Mouse (Mus musculus): ENCODE measurements at regions not wholly inside any gene's neighbourhood (a gene's known extent, or its start where the extent isn't known, plus 50 kb on each side); places are given as distances from the start of the nearest gene placed in this dataset.

DNA sequence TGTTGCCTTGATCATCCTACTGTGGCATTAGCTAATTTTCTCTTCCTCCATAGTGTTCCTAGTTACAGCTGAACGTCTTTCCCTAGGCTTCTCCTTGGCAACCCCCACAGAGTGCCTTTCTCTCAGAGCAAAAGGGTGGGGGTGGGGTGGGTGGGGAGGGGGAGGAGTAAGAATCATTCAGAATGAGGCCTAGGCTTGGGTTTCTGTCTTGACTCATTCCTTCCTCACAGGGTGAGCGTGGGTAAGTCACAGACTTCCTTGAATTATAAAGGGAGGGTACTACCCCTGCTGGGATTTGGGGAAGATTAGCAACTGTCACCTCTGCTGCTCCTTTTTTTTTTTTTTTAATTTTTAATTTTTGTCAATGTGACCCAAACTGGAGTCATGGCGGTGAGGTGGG lies 114.5 kb downstream of the Dhx35 start:
- Histone ChIP-seq H3K9me3 (replicated peaks) (peaks cover 32% of the 10 kb centered on the region), H3K27me3 (ENCODE audit: insufficient read depth, low read length) (no peaks in the 10 kb centered on the region), H3K36me3 (replicated peaks) (no peaks in the 10 kb centered on the region), H3K4me3 (ENCODE audit: low read depth, low read length) (no peak overlapping the region), H3K4me1 (ENCODE audit: insufficient read depth, low read depth, low read length) (no peaks in the 10 kb centered on the region)
- ATAC-seq (ENCODE audit: extremely low read depth, insufficient number of reproducible peaks, low FRiP score, poor library complexity, severe bottlenecking) (no peak), DNase-seq (ENCODE audit: low spot score) (no peak)
- TF ChIP-seq TAL1 (conservative IDR thresholded peaks at IDR 0.05; ENCODE audit: low read depth, low read length) (no peak), CTCF (IDR thresholded peaks at IDR 0.05; ENCODE audit: low read depth, low read length) (no peak), GATA2 (IDR thresholded peaks at IDR 0.05; ENCODE audit: borderline replicate concordance, low read depth, low read length) (no peak), POLR2AphosphoS5 (IDR thresholded peaks at IDR 0.05; ENCODE audit: insufficient replicate concordance, low read depth, low read length) (no peak), GATA1 (IDR thresholded peaks at IDR 0.05; ENCODE audit: borderline replicate concordance, low read length) (no peak)

DNA sequence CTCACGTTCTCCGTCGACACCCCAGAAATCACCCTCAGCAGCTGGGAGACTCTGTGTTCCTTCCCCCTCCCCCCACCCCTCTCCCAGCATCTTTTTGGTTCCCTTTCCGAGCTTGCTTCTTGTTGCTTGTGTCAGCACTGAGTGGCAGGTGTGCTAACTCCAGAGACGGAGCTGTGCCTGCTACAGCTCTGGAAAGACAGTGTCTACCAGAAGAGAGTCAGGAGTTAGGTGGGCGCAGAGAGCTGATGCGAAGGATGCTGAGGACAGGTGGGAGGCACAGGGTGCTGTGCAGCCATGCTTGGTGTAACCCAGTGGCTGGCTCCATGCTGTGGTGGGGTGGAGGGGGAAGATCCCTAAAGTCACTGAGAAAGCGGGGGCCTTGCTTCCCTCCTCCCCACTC lies 115.7 kb downstream of the Dhx35 start:
- TF ChIP-seq TAL1 (conservative IDR thresholded peaks at IDR 0.05; ENCODE audit: low read depth, low read length) (no peak), GATA1 (IDR thresholded peaks at IDR 0.05; ENCODE audit: borderline replicate concordance, low read length) (no peak), POLR2AphosphoS5 (IDR thresholded peaks at IDR 0.05; ENCODE audit: insufficient replicate concordance, low read depth, low read length) (no peak)
- no peak for ATAC-seq (ENCODE audit: extremely low read depth, insufficient number of reproducible peaks, low FRiP score, poor library complexity, severe bottlenecking)
- no peaks in the 10 kb centered on the region for H3K4me1 ChIP-seq (ENCODE audit: insufficient read depth, low read depth, low read length)
- no peak for DNase-seq (ENCODE audit: low spot score)
- no peak overlapping the region for H3K4me3 ChIP-seq (ENCODE audit: low read depth, low read length)
- peaks cover 34% of the 10 kb centered on the region for H3K9me3 ChIP-seq (replicated peaks)
- H3K27me3 ChIP-seq (ENCODE audit: insufficient read depth, low read length) = no peaks in the 10 kb centered on the region
- no peaks in the 10 kb centered on the region for H3K36me3 ChIP-seq (replicated peaks)

GRCm38 (mm10) chr2:158911191-158911590 lies 116.6 kb downstream of the Dhx35 start:
- no peak for DNase-seq (ENCODE audit: low spot score)
- TF ChIP-seq POLR2AphosphoS5 (IDR thresholded peaks at IDR 0.05; ENCODE audit: insufficient replicate concordance, low read depth, low read length) = no peak
- no peak for TF ChIP-seq TAL1 (conservative IDR thresholded peaks at IDR 0.05; ENCODE audit: low read depth, low read length)
- no peak for TF ChIP-seq CTCF (IDR thresholded peaks at IDR 0.05; ENCODE audit: low read depth, low read length)
- TF ChIP-seq GATA2 (IDR thresholded peaks at IDR 0.05; ENCODE audit: borderline replicate concordance, low read depth, low read length) = no peak
- no peak for TF ChIP-seq GATA1 (IDR thresholded peaks at IDR 0.05; ENCODE audit: borderline replicate concordance, low read length)
- Histone ChIP-seq H3K4me3 (ENCODE audit: low read depth, low read length) (no peak overlapping the region), H3K36me3 (replicated peaks) (no peaks in the 10 kb centered on the region), H3K27me3 (ENCODE audit: insufficient read depth, low read length) (no peaks in the 10 kb centered on the region), H3K4me1 (ENCODE audit: insufficient read depth, low read depth, low read length) (no peaks in the 10 kb centered on the region), H3K9me3 (replicated peaks) (peaks cover 41% of the 10 kb centered on the region)
- no peak for ATAC-seq (ENCODE audit: extremely low read depth, insufficient number of reproducible peaks, low FRiP score, poor library complexity, severe bottlenecking)

DNA sequence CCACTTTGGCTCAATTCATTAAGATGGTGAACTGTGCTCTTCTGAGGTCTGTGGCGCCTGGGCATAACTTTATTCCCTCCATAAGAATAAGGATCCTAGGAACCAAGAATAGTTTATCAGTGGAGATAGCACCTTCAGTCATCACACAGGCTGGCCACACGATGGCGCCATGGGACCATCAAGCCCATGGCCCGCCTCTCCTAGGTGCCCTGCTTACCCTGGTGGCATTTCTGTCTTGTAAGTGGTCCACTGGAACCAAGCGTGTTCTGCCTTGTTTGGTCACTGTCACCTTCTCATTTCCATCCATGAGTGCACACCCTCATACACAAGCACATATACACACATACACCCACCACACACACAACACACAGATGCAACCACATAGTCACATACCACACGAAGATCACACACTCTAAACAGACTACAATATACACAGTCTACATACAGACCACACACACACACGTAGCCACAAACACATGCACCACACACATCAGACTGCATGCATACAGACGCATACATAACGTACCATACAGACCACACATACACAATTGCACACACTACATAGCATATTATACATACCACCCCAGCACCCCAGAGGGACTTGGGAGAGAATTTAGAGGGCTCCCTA lies 118.1 kb downstream of the Dhx35 start:
- no peak for ATAC-seq (ENCODE audit: extremely low read depth, insufficient number of reproducible peaks, low FRiP score, poor library complexity, severe bottlenecking)
- Histone ChIP-seq H3K36me3 (replicated peaks) (no peaks in the 10 kb centered on the region), H3K4me1 (ENCODE audit: insufficient read depth, low read depth, low read length) (no peaks in the 10 kb centered on the region), H3K4me3 (ENCODE audit: low read depth, low read length) (no peak overlapping the region), H3K27me3 (ENCODE audit: insufficient read depth, low read length) (no peaks in the 10 kb centered on the region), H3K9me3 (replicated peaks) (peaks cover 41% of the 10 kb centered on the region)
- DNase-seq (ENCODE audit: low spot score) = no peak
- TF ChIP-seq CTCF (IDR thresholded peaks at IDR 0.05; ENCODE audit: low read depth, low read length) (0 out of 2 replicates have a peak, but pooled peaks have one; percentile 3), POLR2AphosphoS5 (IDR thresholded peaks at IDR 0.05; ENCODE audit: insufficient replicate concordance, low read depth, low read length) (no peak), GATA1 (IDR thresholded peaks at IDR 0.05; ENCODE audit: borderline replicate concordance, low read length) (no peak), GATA2 (IDR thresholded peaks at IDR 0.05; ENCODE audit: borderline replicate concordance, low read depth, low read length) (no peak), TAL1 (conservative IDR thresholded peaks at IDR 0.05; ENCODE audit: low read depth, low read length) (no peak)

- Histone ChIP-seq H3K9me3 (replicated peaks) (peaks cover 29% of the 10 kb centered on the region), H3K27me3 (ENCODE audit: insufficient read depth, low read length) (no peaks in the 10 kb centered on the region), H3K36me3 (replicated peaks) (no peaks in the 10 kb centered on the region), H3K4me3 (ENCODE audit: low read depth, low read length) (no peak overlapping the region), H3K4me1 (ENCODE audit: insufficient read depth, low read depth, low read length) (no peaks in the 10 kb centered on the region)
- ATAC-seq (ENCODE audit: extremely low read depth, insufficient number of reproducible peaks, low FRiP score, poor library complexity, severe bottlenecking) = no peak
- DNase-seq (ENCODE audit: low spot score) = no peak
- no peak for TF ChIP-seq GATA2 (IDR thresholded peaks at IDR 0.05; ENCODE audit: borderline replicate concordance, low read depth, low read length)
- no peak for TF ChIP-seq TAL1 (conservative IDR thresholded peaks at IDR 0.05; ENCODE audit: low read depth, low read length)
- no peak for TF ChIP-seq POLR2AphosphoS5 (IDR thresholded peaks at IDR 0.05; ENCODE audit: insufficient replicate concordance, low read depth, low read length)
- TF ChIP-seq CTCF (IDR thresholded peaks at IDR 0.05; ENCODE audit: low read depth, low read length) = no peak
- no peak for TF ChIP-seq GATA1 (IDR thresholded peaks at IDR 0.05; ENCODE audit: borderline replicate concordance, low read length)
Observed at GRCm38 (mm10) chr2:158917398-158917797, 122.8 kb downstream of the Dhx35 start.

DNA sequence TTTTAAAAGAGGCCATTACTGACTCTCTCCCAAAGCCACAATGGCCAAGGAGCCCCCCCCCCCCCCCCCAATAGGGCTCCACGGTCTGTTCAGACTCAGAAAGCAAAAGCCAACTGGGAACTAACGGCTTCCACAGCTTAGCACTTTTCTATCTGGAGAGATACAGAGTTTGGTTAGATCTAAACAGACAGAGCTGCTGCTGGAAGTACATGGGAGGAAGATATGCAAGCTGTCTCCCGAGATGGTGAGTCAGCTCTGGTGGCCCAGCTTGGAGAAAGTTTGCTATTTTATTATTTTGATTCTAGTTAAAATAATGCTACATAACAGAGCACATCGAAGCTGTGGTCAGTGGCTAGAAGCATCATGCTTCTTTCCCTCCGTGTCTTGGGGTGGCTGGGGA lies 123.7 kb downstream of the Dhx35 start:
- Histone ChIP-seq H3K36me3 (replicated peaks) (no peaks in the 10 kb centered on the region), H3K9me3 (replicated peaks) (peaks cover 32% of the 10 kb centered on the region), H3K4me3 (ENCODE audit: low read depth, low read length) (no peak overlapping the region), H3K4me1 (ENCODE audit: insufficient read depth, low read depth, low read length) (no peaks in the 10 kb centered on the region), H3K27me3 (ENCODE audit: insufficient read depth, low read length) (no peaks in the 10 kb centered on the region)
- ATAC-seq (ENCODE audit: extremely low read depth, insufficient number of reproducible peaks, low FRiP score, poor library complexity, severe bottlenecking) = no peak
- TF ChIP-seq TAL1 (conservative IDR thresholded peaks at IDR 0.05; ENCODE audit: low read depth, low read length) (no peak), POLR2AphosphoS5 (IDR thresholded peaks at IDR 0.05; ENCODE audit: insufficient replicate concordance, low read depth, low read length) (no peak), CTCF (IDR thresholded peaks at IDR 0.05; ENCODE audit: low read depth, low read length) (no peak), GATA2 (IDR thresholded peaks at IDR 0.05; ENCODE audit: borderline replicate concordance, low read depth, low read length) (no peak), GATA1 (IDR thresholded peaks at IDR 0.05; ENCODE audit: borderline replicate concordance, low read length) (no peak)
- DNase-seq (ENCODE audit: low spot score) = no peak

Data from G1E (cell line).